Mouse (Mus musculus) frontal cortex, adult 2 months (tissue): ENCODE measurements around the gene Ptpn20. TPM values are rescaled to one million over a fixed set of nuclear protein-coding genes. Genes with fewer than 3 reads are reported as not detected.
A peak's percentile ranks its signal among the peaks of the same experiment; 100 is the strongest.

Experiments
- DNase-seq, 2 experiments: peaks; one replicate each; pipeline ENCODE4 v3.0.0; 2022; ENCODE audit warnings: low spot score in 1 of 2; ENCODE audit errors: extremely low spot score in 1 of 2
- polyA plus RNA-seq: library from polyadenylated mRNA; depleted of rRNA; stranded (reverse); fragments of >200 nt; gene quantifications from 2 replicates; pipeline ENCODE4 v1.2.3, GENCODE M21; 2012; rRNA removed

Gene Ptpn20
- polyA plus RNA-seq: 0.48 and 0.68 TPM in 2 replicates

- DNase-seq: no peak
Observed at GRCm38 (mm10) chr14:33588951-33589350, at the start of gene Ptpn20. TSS of gene Ptpn20 (plus strand) at chr14:33589207.

- no peak for DNase-seq
Observed at GRCm38 (mm10) chr14:33539559-33540167, 49.3 kb upstream of the Ptpn20 start.

GRCm38 (mm10) chr14:33545565-33546143 lies 43.4 kb upstream of the Ptpn20 start:
- DNase-seq: peak in 1 of 2 experiments; percentile 66

GRCm38 (mm10) chr14:33548650-33549049 lies 40.4 kb upstream of the Ptpn20 start:
- peak in 1 of 2 experiments; percentile 57 for DNase-seq

DNA sequence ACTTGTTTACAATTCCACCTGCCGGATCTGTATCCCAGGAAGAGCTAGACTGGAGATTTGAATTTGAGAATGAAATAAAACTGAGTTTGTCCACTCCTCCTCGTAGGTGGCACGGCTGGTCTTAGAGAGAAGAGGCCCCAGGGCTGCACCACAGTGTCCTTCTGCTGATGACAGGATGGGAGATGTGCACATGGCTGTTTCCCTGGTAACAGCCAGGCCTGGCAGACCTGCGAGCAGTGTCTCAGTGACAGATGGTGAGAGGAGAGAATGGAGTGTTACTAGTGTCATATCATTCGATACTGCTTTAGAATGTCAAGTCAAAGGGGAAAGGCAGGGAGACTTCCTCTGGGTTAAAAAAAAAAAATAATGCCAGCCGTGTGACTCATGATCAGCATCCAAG lies 39.2 kb upstream of the Ptpn20 start:
- DNase-seq: peak in 1 of 2 experiments; percentile 37

DNA sequence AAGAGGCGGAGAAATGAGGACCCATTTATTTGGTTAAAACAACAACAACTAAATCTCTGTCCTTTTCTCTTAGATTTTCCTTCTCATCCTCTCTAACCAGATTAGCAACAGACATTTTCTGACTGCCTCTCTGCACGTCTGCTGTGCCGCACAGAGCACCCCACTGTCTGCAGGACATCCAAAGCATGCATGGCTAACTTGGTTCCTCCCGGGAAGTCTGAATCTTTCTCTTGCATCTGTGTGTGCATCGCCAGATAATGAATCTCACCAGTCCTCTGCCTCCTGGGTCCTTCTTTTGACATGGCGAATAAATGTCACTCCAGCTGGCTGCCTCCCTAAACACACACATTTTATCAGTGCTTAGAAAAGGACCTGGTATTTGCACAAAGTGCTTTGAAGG lies 18.3 kb upstream of the Ptpn20 start:
- DNase-seq: no peak

GRCm38 (mm10) chr14:33573643-33574042 lies 15.4 kb upstream of the Ptpn20 start:
- peak in 1 of 2 experiments; percentile 38 for DNase-seq

- peak; percentile 50 to 74 for DNase-seq
Observed at GRCm38 (mm10) chr14:33579771-33580484, 9.1 kb upstream of the Ptpn20 start.

DNA sequence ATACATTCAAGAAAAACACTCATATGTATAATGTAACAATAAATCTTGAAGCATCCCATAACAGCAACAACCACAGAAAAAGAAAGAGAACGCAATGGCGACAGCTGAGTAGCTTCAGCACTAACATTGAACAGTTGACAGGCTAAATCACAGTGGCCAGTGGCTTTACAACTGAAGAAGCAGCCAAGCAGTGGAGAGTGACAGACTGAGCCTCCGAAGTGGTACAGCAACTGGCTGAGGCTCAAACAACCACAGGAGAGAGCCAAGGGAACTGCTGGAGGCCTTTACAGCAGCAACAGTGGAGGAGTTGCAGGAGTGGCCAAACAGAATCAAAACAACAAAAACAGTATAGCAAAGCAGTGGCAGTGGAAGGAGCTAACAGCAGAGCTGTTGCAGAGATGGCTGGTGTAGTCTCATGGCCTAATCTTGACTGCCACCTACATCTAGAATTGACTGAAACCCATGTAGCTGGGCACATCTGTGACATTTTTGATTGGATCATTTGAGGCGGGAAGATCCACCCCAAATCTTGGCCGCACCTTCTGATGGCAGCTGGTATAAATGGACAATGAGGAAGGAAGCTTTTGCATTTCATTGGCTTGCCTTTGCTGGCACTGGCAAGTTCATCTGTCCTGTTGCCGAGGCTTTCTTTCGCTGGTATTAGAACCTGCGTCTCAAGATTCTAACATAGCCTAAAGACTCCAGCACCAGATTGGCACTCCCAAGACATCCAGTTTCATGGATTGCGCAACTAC lies 9.5 kb downstream of the Ptpn20 start:
- no peak for DNase-seq

DNA sequence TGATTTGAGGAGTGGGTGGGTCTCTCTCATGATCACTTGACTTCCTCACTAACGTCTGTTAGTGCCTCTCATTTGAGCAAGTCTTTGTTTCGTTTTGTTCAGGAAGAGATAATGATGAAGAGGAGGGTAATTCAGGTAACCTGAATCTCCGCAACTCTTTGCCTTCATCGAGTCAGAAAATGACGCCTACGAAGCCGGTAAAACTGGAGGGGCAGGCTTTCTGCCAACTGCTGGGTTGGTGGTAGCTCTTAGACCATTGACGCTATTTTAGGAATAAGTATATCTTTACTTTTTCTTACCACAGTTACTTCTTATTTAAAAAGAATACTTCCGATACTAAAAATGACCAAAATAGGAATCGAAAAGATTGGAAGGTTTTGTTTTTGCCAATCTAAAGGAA lies 18.4 kb downstream of the Ptpn20 start:
- DNase-seq: peak in 1 of 2 experiments; percentile 36

DNA sequence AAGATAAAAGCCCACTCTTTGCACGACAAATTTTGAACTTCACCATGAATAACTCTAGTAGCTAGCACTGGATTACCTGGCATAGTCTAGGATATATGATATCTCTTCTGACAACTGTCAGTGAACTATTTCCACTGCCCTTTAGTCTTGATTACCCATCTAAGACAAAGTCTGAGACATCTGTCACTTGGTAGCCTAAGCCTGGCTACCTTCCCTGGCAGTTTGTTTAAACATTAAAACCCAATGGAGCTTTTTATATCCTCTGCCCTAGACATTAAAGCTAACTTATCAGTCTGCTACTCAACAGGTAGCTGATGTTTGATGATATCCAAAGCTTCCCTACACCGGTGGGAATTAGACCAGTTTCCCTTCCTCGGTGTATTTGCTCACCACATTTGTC lies 36.0 kb downstream of the Ptpn20 start:
- no peak for DNase-seq

DNA sequence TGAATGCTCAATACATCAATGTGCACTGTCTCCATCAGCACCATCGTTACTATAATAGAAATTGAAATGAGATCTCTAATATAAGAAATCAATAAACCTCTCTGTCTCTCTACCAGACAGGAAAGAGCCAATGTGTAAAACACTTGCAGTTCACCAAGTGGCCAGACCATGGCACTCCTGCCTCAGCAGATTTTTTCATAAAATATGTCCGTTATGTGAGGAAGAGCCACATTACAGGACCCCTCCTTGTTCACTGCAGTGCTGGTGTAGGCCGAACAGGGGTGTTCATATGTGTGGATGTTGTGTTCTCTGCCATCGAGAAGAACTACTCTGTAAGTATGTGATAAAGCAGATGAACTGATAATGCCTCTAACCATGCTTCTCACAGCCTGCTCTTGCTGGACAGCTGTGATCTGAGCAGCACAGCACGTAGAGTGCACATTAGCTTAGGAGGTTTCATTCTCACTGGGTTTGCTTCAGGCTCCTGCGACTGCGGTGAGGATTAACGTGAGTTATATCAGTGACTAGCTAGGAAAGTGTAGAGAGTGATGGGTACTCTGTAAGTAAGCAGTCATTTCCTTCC lies 43.9 kb downstream of the Ptpn20 start:
- peak in 1 of 2 experiments; percentile 53 for DNase-seq

DNA sequence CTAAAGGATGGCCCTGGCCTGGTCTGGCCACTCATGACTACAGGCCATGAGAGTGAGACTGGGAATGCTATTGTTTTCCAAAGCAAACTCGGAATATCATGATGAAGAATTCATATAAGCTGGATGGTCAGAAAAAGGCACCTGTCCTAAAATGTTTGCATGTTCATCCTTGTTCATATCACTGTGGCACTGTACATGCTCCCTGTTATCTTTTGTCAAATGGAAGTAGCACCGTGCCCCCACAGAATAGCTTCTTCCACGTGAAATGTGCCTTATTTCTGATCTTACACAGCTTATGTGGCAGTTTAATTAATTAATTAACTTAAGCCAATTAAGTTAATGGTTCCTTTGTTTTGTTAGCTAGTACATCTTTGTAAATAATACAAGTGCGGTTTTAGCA lies 45.3 kb downstream of the Ptpn20 start:
- no peak for DNase-seq

DNA sequence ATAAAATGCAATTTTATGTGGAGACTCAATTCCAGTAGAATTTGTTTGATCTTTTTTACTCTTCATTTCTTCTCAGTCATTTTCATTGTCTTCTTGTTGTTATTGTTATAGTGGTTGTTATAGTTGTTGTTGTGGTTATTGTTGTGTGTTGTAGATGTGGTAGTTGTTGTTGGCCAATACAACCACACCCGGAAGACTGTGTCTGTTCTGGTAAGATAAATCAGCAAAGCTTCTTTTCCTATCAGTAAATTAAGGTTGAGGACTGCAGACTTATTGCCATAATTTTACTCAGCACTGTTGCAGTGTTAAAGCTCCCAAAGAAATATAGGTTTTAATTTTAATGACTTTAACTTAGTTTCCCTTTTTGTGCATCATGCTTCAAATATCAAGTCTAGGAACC lies 45.8 kb downstream of the Ptpn20 start:
- no peak for DNase-seq

DNA sequence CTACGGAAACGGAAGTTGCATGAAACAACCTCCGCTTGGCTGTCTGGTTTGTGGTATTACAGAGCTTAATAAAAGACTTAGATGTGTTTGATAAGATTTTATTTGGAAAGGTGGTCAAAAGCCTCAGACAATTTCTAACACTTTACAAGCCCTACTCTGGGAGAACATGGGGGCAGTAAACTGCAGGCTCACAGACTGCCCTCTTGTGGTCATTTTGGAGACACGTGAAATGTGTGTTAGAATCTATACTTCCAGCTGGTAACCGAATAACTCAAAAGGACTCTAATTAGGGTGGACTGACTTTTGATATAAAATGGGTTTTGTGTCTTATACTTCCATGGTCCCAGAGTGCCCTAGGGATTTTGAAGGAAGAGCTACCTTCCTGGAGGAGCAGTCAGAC lies 50.4 kb downstream of the Ptpn20 start:
- peak in 1 of 2 experiments; percentile 62 for DNase-seq

GRCm38 (mm10) chr14:33650721-33651120 lies 61.7 kb downstream of the Ptpn20 start:
- DNase-seq: peak in 1 of 2 experiments; percentile 63

DNA sequence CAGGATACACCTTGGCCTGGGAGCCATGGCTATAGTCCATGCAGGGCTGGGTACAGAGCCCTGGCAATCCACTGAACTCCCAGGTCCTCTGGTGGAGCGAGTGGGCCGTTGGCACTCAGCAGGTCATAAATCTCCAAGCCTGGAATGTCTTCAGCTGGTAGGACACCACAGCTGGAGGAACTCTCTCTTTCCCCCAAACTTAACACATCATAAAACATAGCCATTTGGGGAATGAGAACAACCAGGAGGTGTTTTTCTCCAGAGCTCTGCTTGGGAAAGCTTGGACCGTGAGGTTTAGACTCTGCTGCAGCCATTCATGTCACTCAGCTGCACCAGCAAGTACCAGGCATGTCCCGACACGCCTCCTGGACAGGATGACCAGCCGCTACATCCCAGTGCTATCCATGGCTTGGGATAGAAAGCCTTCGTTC lies 68.5 kb downstream of the Ptpn20 start:
- no peak for DNase-seq

DNA sequence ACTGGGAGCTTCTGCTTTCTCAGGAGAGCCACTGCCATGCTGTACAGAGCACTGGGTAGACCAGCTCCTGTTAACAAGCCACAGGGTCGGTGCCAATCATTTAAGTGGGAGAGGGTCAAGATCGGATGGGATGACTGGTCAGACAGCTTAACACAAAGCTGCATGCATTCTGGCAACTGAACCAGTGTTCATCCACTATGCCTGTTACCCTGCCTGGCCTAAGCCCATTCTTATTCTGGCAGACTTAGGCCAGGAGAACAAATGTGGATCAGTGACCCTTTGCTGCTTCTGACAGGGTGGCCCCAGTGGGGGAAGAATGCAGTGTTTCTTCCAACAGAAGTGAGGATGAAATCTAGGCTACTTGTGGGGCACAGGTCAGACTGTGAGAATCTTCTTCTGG lies 69.3 kb downstream of the Ptpn20 start:
- no peak for DNase-seq

GRCm38 (mm10) chr14:33662080-33662479 lies 73.1 kb downstream of the Ptpn20 start:
- no peak for DNase-seq

- DNase-seq: no peak
Observed at GRCm38 (mm10) chr14:33666301-33666700, 77.3 kb downstream of the Ptpn20 start.

GRCm38 (mm10) chr14:33669891-33670290 lies 80.9 kb downstream of the Ptpn20 start:
- no peak for DNase-seq
